Mouse (Mus musculus): ENCODE measurements around the gene Gabrd. TPM values are rescaled to one million over a fixed set of nuclear protein-coding genes. Genes with fewer than 3 reads are reported as not detected.

Gabrd gene
- total RNA-seq, 2 experiments from 2014 or later, result 7.3 to 7.7 TPM

DNA sequence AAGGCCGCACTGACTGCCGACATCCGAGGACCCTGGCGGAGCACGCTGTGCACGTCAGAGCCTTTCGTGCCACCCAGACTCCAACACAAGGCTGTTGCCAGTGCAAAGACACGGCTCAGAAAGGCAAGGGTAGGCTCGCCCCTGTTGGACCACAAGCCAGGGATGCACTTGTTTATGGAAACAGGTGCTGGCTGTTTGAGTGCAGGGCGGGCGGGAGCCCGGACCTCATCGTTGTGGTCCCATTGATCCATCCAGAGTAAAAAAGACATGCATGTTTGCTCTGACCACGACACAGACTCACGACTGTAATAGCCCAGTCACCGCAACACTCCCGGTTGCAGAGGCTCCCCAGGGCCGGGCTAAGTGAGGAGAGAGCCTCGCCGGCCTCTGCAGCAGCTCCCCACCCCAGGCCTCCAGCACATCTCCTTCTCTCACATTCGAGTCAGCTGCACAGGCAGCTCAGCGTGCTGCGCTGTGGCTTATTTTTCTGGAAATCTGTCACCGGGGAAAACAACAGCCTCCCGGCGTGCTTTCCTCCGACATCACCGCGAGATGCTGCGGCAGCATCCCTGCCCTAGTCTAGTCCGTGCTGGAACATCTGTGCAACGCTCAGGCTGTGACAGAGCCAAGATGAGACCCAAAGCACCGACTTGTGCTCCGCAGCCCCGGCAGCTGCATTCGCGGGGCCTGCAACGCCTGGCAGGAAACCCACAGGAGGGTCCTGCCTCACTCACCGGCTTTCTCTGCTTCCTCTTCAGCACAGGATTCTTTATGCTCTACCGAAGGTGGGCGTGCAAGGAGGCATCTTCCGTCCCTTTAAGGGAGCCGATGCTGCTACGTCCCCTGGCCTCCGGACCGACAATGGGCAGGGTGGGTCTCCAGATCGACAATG is 53.0 kb downstream of the Gabrd start:
- peak; percentile 24 for DNase-seq
- intact Hi-C loops (cut with DNase I), result no loop called here

GRCm38 (mm10) chr4:155344299-155344600 is 53.7 kb downstream of the Gabrd start:
- DNase-seq, result no peak
- intact Hi-C loops (cut with DNase I), result no loop called here

DNA sequence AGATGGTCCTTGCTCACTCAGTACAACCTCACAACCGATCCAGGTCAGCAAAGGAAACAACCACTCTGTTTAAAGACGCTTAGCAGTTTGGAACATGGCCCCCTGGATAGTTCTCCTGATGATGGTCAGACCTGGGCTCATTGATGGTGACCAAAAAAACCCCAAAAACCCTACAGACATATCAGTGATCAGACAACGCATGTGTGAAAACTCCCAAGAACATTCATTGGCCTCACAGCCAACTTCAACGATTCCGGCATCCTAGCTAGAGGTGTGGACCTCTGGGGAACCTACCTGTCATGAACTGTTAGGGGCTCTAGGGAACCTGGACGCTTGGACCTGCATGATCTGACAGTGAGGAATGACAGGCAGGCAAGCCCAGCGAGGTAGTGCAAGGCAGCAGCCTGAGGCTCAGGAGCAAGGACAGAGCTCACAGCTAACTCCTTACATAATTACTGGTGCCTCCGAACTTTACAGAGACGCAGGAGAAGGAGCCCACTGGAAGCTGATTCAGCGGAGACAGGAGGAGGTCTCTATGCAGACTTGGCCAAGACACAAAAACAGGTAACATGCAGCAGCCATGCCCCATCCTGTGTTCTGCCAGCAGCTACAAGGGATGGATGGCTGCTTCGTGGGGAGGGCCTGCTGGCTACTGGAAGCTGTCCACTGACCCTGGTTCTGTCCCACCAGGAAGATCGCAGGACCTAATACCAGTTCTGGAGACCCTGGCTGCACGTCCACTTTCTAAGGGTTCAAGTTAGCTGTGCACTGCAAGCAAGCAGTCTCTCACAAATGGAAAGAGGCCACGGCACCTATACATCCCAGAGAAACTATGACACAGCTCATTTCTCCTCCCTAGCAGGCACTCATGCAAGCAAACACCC is 54.3 kb downstream of the Gabrd start:
- DNase-seq, result no peak
- intact Hi-C loops (cut with DNase I), result no loop called here

DNA sequence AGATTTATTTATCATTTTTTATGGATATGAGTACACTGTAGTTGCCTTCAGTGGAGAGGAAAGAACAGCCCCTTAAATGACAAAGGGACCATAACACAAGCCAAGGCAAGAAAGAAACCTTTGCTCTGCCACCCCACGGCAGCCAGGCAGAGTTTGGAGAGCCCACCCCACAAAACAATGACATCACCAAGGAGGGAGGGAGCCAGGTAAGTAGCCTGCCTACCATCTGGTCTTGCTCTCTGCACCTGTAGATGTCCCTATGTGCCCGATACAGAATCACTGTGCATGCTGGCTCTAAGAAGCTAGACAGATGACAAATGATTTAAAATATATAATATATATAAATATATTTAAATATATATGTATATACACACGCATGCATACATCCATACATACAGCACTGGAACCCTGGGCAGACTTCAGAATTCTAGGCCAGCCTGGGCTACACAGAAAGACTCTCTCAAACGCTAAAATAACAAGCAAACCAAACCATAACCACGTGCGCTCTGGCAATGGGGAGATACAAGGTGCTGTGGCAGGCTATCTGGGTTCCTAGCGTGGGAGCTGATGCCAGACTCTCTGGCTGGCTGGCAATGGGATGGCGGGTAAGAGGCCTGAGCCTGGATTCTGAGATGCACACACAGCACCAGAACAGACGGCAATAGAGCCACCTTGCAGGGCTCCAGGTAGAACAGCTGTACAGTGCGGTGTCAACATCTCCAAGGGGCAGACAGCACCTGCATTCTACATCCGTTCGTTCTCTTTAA is 61.4 kb downstream of the Gabrd start:
- DNase-seq, result no peak
- intact Hi-C loops (cut with DNase I), result no loop called here

Other genes starting within 250 kb of the Gabrd start
- gene Ski, start 175.5 kb downstream of the Gabrd start, total RNA-seq (2021), result 100 to 1,000 TPM; 117 to 121 TPM
- gene Faap20, start 148.3 kb downstream of the Gabrd start, total RNA-seq (2021), result 10 to 100 TPM; 32.1 to 33.0 TPM
- gene Prkcz, start 36.8 kb downstream of the Gabrd start, total RNA-seq (2021), result 100 to 1,000 TPM; 131 to 136 TPM
- 1 to 10 TPM; 6.4 to 6.6 TPM for gene Cfap74, start 11.1 kb upstream of the Gabrd start, total RNA-seq (2021)
- gene Tmem52, start 71.0 kb upstream of the Gabrd start, total RNA-seq (2021), result not detected
- gene Gnb1, start 93.2 kb upstream of the Gabrd start, total RNA-seq (2021), result 1,000 to 10,000 TPM; 1,273 to 1,305 TPM
- gene Nadk, start 164.3 kb upstream of the Gabrd start, total RNA-seq (2021), result 10 to 100 TPM; 58.8 to 59.5 TPM
- 10 to 100 TPM; 39.1 to 40.6 TPM for gene Slc35e2, start 203.3 kb upstream of the Gabrd start, total RNA-seq (2021)
- gene Cdk11b, start 226.7 kb upstream of the Gabrd start, total RNA-seq (2021), result 10 to 100 TPM; 55.5 to 60.6 TPM
- gene Gm10563, start 247.3 kb upstream of the Gabrd start, total RNA-seq (2021), result not detected